Mouse (Mus musculus) forebrain, embryonic 16.5 days (tissue): Measurements from ENCODE around the gene Atp6v1a. TPM values are rescaled to one million over a fixed set of nuclear protein-coding genes. Genes with fewer than 3 reads are reported as not detected.

ENCODE experiments used
- ATAC-seq: fragments of 200-750 bp; cut with Nextera tagmentation; 2 replicates; pipeline ENCODE4 v1.8.0; 2017; ENCODE audit warnings: mild to moderate bottlenecking, moderate library complexity
- H3K27ac ChIP-seq: fragments of 300-500 bp; sonication (generic); 2 replicates; pipeline ENCODE4 v1.5.1; 2014; ENCODE audit warnings: low read length, control low read depth
- H3K27me3 ChIP-seq: fragments of 300-500 bp; sonication (generic); replicated peaks from 2 replicates; pipeline ENCODE4 v1.6.1; 2014; ENCODE audit warnings: low read length; ENCODE audit not compliant: control insufficient read depth, insufficient read depth
- H3K36me3 ChIP-seq: fragments of 300-500 bp; sonication (generic); 2 replicates; pipeline ENCODE4 v1.6.1; 2014; ENCODE audit not compliant: control insufficient read depth, insufficient read depth
- H3K4me1 ChIP-seq: fragments of 300-500 bp; sonication (generic); replicated peaks from 2 replicates; pipeline ENCODE4 v1.6.1; 2014; ENCODE audit warnings: low read length; ENCODE audit not compliant: control insufficient read depth, insufficient read depth
- H3K4me2 ChIP-seq: fragments of 300-500 bp; sonication (generic); 2 replicates; pipeline ENCODE4 v1.6.1; 2014; ENCODE audit warnings: mild to moderate bottlenecking, low read length, control low read depth
- H3K4me3 ChIP-seq: fragments of 300-500 bp; sonication (generic); replicated peaks from 2 replicates; pipeline ENCODE4 v1.5.1; 2014; ENCODE audit warnings: mild to moderate bottlenecking, low read length, control low read depth
- H3K9ac ChIP-seq: fragments of 300-500 bp; sonication (generic); replicated peaks from 2 replicates; pipeline ENCODE4 v1.6.1; 2014; ENCODE audit warnings: low read depth, low read length, control low read depth
- H3K9me3 ChIP-seq: fragments of 300-500 bp; sonication (generic); 2 replicates; pipeline ENCODE4 v1.6.1; 2016; ENCODE audit warnings: low read length; ENCODE audit not compliant: control insufficient read depth
- WGBS: fragments of 180-500 bp; shearing (Covaris S2); extraction: QIAGEN DNeasy Blood & Tissue Kit; methylation state at CpG from one replicate; pipeline ENCODE4 v1.1.7; 2014; 5-methylcytosine and 5-hydroxymethylcytosine counted together
- polyA plus RNA-seq: library from polyadenylated mRNA; unstranded; fragments of >200 nt; fragmentation: Nextera tagmentation; extraction: Ambion mirVana; gene quantifications from 2 replicates; pipeline ENCODE4 v1.2.1, GENCODE M21; 2015

Gene Atp6v1a
- polyA plus RNA-seq, 1 experiment from 2014 or later: 122 TPM

DNA sequence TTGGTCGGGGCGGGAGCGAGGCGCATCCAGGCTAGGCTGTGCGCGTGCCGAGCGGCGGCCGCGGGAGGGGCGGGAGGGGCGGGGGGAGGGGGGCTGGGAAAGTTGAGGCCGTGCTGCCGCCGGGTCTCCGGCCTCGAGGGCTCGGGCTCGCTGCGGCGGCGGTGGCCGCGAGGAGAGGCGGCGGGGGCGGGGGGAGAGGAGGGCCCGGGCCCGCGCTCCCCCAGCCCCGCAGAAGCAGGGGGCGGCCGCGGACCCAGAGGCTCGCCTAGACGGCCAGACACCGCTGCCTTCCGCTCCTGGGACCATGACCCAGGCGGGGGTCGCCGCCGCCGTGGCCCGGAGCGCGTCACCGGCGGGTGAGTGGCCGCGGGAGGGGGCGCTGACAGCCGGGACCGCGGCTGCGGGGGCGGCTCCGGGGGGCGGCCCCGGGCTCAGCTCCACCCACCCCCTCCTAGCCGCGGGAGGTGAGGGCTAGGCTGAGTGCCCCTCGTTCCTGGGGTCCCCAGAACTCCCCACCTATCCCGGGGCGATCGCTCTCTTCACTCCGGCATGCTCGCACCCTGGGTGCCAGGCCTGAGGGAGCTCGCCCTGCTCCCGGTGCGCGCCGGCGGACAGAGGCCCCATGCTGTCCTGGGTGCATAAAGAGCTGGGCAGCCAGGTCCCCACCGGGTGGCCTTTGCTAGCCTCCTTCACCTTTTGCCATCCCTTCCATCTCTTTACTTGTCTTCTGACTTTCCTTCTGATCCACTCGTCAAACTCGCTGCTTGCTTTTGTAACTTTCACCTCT is 33.8 kb upstream of the Atp6v1a start, which contains the start of gene Usf3:
Usf3 (plus strand) TSS at position 92 of the 787 bp plus-strand sequence.
- Histone ChIP-seq H3K27me3 (no peaks in the 10 kb centered on the region), H3K4me3 (peak within 1 kb of the TSS; percentile 59), H3K4me2 (peak within 1 kb of the TSS; percentile 79), H3K9me3 (no peaks in the 10 kb centered on the region), H3K9ac (peak within 1 kb of the TSS; percentile 92), H3K4me1 (peaks cover 12% of the 10 kb centered on the region), H3K36me3 (no peaks in the 10 kb centered on the region), H3K27ac (peak within 1 kb of the TSS; percentile 84)
- WGBS: 2% methylated on average over 39 of the region's 77 CpGs
- ATAC-seq: peak; percentile 57

DNA sequence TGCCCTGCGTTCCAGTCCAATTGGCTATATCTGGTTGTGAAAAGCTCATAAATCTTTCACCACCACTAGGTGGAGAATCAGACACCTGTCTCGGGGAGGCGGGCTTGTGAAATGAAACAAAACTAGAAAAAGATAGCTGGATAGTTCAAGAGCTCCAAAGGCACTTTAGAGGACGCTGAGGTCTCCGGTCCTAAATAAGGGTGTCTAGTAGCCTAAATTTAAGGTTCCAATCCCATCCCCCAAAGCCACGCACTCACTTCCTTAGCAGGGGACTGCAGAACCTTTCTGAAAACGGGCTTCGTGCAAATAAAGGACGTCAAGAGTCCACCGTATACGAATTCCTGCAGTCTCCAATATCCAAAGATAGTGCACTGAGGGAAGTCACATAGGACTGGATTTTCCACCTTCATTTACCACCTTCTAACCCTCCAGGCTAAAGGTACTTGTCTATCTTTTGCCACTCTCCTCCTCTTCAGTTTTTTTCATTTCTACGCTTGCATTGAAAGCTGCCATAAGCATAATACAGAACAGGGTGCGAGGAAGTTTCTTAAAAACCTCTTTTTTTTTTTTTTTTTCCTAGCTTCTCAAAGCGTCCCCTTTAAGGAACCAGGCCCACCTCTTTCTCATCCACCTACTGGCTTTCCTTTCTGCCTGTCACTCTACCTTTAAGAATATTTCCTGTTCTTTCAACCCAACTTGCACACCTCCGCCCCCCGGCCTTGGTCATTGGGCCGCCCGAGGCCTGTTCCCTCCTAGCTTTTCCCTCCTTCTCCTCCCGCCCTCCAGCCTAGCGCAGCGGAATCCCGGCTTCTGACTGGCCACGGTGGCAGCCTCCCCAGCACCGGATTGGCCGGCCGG is 33.0 kb upstream of the Atp6v1a start:
- ATAC-seq: peak; percentile 100
- WGBS: under 1% methylated on average over 26 of the region's 26 CpGs
- H3K36me3 ChIP-seq: no peaks in the 10 kb centered on the region

DNA sequence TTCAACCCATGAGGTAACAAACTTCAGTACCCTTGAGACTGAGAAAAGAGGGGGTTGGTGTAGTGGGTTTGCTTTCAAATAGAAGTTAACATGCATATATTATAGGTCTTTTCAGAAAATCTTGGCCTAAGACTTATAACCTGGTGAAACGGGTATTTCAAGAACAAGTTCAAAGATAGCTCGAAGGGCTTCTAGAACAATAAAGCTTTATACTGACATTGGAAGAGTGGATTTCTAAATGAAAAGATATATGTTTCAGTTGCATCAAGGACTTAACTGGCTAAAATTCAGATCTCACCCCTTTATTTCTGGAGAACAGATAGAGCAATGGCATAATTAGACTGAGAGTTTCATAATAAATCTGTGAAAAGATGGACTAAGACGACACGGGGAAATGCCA is 29.5 kb upstream of the Atp6v1a start:
- Histone ChIP-seq H3K4me3 (no peak overlapping the region), H3K4me2 (no peak overlapping the region), H3K4me1 (peaks cover under 1% of the 10 kb centered on the region; the same call in 1 of the 2 replicates), H3K27ac (no peak overlapping the region), H3K9me3 (no peaks in the 10 kb centered on the region), H3K9ac (no peak overlapping the region), H3K27me3 (no peaks in the 10 kb centered on the region), H3K36me3 (no peaks in the 10 kb centered on the region)
- WGBS: 83% methylated on average over 4 of the region's 4 CpGs
- ATAC-seq: no peak

More for the DNA sequence above, 33.0 kb upstream of the Atp6v1a start:
- H3K4me2 ChIP-seq: peak overlapping the region; percentile 79
- peak overlapping the region; percentile 56 for H3K9ac ChIP-seq
- H3K4me1 ChIP-seq: peaks cover 12% of the 10 kb centered on the region
- peak overlapping the region; percentile 59 for H3K4me3 ChIP-seq
- H3K27ac ChIP-seq: peak overlapping the region; percentile 80
- H3K27me3 ChIP-seq: no peaks in the 10 kb centered on the region
- H3K9me3 ChIP-seq: no peaks in the 10 kb centered on the region

DNA sequence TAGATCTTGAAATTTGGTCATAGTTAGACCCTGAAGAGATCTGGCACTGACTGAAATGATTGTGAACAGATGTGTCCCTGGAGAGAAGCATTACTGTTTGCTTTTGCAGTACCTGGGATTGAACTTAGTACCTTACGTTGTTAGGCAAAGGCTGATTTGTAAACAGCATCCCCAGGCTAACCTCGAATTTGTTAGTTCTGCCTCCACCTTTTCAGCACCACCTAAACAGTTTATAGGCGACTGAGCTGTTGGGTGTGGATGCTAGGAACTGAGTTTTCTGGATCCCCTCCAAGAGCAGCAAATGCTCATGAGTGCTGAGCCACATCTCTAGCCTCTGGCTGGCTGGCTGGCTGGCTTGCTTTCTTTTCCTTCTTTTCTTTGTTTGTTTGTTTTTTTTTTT is 25.7 kb upstream of the Atp6v1a start:
- Histone ChIP-seq H3K36me3 (no peaks in the 10 kb centered on the region), H3K4me1 (no peaks in the 10 kb centered on the region), H3K4me3 (no peak overlapping the region), H3K9me3 (no peaks in the 10 kb centered on the region), H3K9ac (no peak overlapping the region), H3K4me2 (no peak overlapping the region), H3K27me3 (no peaks in the 10 kb centered on the region), H3K27ac (no peak overlapping the region)
- ATAC-seq: no peak
- 59% methylated on average over 3 of the region's 3 CpGs for WGBS

DNA sequence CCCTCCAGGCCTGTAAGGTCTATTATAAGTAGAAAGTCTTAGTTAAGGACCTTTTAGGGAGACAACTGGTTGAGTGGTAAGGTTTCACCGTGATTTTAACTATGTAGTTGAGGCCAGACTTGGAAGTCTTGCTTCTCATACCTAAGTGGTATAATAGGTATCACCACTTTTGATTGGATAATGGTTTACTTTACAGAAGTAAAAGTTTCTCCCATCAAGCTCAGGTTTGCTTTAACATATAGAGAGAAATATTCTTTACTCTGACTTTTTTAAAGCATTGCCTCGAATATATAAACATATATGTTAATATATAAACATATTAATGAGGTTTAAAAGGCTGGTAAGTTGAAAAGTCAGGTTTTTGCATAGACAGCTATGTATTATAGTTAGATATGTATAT is 24.3 kb upstream of the Atp6v1a start:
- no peaks in the 10 kb centered on the region for H3K4me1 ChIP-seq
- 86% methylated on average over 2 of the region's 2 CpGs for WGBS
- ATAC-seq: no peak
- no peaks in the 10 kb centered on the region for H3K9me3 ChIP-seq
- H3K9ac ChIP-seq: no peak overlapping the region
- no peak overlapping the region for H3K27ac ChIP-seq
- no peak overlapping the region for H3K4me3 ChIP-seq
- peaks cover 3% of the 10 kb centered on the region; the same call in 1 of the 2 replicates for H3K36me3 ChIP-seq
- no peaks in the 10 kb centered on the region for H3K27me3 ChIP-seq
- no peak overlapping the region for H3K4me2 ChIP-seq

DNA sequence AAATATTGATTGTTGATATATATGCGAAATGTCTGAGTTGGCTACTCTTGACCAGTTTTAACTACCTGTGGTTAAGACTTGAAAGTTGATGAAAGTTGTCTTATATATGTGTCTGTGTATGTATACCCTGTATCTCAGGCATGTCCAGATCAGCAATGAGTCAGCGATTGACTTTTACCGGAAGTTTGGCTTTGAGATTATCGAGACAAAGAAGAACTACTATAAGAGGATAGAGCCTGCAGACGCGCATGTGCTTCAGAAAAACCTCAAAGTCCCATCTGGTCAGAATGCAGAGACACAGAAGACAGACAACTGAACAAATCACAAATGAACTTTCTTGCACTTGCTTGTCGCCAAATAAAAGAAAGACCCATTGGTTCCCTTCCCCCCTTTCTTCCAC is 19.8 kb upstream of the Atp6v1a start:
- 96% methylated on average over 7 of the region's 7 CpGs for WGBS
- no peaks in the 10 kb centered on the region for H3K27me3 ChIP-seq
- H3K9me3 ChIP-seq: no peaks in the 10 kb centered on the region
- H3K9ac ChIP-seq: no peak overlapping the region
- peaks cover 5% of the 10 kb centered on the region; the same call in 1 of the 2 replicates for H3K36me3 ChIP-seq
- no peak for ATAC-seq
- no peaks in the 10 kb centered on the region for H3K4me1 ChIP-seq
- H3K4me3 ChIP-seq: no peak overlapping the region
- no peak overlapping the region for H3K4me2 ChIP-seq
- H3K27ac ChIP-seq: no peak overlapping the region

DNA sequence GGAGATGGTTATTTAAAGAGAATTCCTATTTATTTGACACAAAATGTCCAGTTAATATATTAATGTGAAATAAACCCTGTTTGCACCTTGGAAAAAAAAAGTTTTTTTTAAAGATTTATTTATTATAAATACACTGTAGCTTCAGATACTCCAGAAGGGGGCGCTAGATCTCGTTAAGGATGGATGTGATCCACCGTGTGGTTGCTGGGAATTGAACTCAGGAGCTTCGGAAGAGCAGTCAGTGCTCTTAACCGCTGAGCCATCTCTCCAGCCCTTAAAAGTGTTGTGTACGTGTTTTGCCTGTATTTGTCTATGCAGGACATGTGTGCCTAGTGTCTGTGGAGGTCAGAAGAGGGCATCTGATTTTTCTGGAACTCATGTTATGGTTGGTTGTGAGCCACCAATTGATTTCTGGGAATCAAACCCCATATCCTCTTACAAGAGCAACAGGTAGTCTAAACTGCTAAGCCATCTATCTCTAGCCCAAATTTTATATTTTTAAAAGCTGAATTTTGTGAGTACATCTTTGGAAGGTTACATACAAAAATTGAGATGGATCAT is 15.1 kb upstream of the Atp6v1a start:
- no peaks in the 10 kb centered on the region for H3K9me3 ChIP-seq
- no peak for ATAC-seq
- no peak overlapping the region for H3K9ac ChIP-seq
- no peak overlapping the region for H3K27ac ChIP-seq
- H3K4me3 ChIP-seq: no peak overlapping the region
- H3K27me3 ChIP-seq: no peaks in the 10 kb centered on the region
- H3K36me3 ChIP-seq: peaks cover 5% of the 10 kb centered on the region; the same call in 1 of the 2 replicates
- H3K4me2 ChIP-seq: no peak overlapping the region
- WGBS: 69% methylated on average over 6 of the region's 6 CpGs
- H3K4me1 ChIP-seq: no peaks in the 10 kb centered on the region

DNA sequence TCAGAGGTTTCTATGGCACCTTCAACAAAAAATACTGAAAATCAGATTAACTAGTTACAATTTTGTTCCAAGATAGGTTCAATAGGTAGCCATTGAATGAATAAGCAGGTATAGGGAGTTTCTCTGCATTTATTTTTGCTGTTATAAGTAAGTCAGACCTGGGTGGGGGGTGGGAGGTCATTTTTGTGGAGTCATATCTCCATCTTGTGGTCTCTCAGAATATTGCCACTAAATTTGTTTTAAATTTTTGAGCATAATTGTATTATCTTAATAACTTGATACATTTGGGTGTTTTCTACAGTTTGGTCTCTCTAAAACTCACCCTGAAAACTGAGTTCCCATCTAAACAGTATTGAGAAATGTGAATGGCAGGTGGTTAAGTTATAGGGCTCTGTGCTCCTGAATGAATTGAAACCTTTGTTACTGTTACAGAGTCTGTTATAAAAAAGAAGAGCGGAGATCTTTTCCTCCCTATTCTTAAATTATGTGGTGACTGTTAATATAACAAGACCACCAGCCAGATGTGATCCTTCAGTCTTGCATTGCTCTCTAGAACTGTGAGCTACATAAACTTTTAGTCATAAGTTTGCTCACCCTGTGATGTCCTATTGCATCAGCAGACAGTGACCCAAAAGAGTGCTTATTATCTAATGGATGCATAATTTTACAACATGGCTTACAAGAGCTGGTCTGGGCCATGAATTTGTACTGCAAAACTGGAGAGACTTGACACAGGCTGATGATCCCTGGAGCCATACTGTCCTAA is 9.7 kb upstream of the Atp6v1a start:
- no peak overlapping the region for H3K27ac ChIP-seq
- no peak for ATAC-seq
- H3K9me3 ChIP-seq: no peaks in the 10 kb centered on the region
- no peaks in the 10 kb centered on the region for H3K4me1 ChIP-seq
- no peak overlapping the region for H3K4me2 ChIP-seq
- no peak overlapping the region for H3K9ac ChIP-seq
- H3K36me3 ChIP-seq: no peaks in the 10 kb centered on the region
- H3K4me3 ChIP-seq: no peak overlapping the region
- 95% methylated on average over 1 of the region's 1 CpGs for whole genome bisulfite sequencing
- H3K27me3 ChIP-seq: no peaks in the 10 kb centered on the region
